Comparison of ENCODE assay signal across 22 mouse cellular contexts in the genomic region with DNA sequence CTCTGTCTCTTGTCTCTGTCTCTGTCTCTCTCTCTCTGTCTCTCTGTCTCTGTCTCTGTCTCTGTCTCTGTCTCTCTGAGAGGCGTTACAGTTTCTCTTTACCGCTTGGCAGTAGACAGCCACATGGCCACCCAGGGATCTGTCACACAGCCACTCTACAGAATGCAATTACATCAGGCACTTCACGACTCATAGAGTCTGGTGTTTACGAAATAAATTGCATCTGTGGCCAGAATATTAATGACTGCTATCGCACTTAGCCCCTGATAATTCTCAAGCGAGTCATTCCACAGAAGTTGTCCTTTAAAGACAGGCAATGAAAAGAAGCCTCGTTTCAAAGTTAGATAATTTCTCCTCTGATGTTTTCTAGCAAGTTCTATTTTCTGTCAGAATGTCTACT.
DNase-seq lines count a peak whose midpoint lies in the region; ATAC-seq lines count a peak whose summit lies in the region.
"Had no signal": no experiment of that assay in that cellular context is flagged by ENCODE, and none has a peak within 500 bp of the region (broad histone marks: within the 10 kb centered on the region; RNA-seq: fewer than 3 reads in every experiment).

No protein-coding gene starts in this region.

- WGBS in forebrain, embryonic 14.5 days = 35% methylated on average over 7 of the region's 7 CpGs
- WGBS in forebrain, embryonic 12.5 days = 53% methylated on average over 7 of the region's 7 CpGs
- WGBS in hindbrain, embryonic 14.5 days = 38% methylated on average over 7 of the region's 7 CpGs
- 82% methylated on average over 7 of the region's 7 CpGs for WGBS in hindbrain, embryonic 11.5 days
- WGBS in midbrain, embryonic 16.5 days = 57% methylated on average over 7 of the region's 7 CpGs

- no peaks in the 10 kb centered on the region for H3K36me3 ChIP-seq in forebrain, embryonic 14.5 days (ENCODE audit: control insufficient read depth, insufficient read depth, low read length)
- no peaks in the 10 kb centered on the region for H3K36me3 ChIP-seq in forebrain, embryonic 12.5 days (replicated peaks)
- H3K36me3 ChIP-seq in hindbrain, embryonic 14.5 days (replicated peaks; ENCODE audit: control insufficient read depth, insufficient read depth) = no peaks in the 10 kb centered on the region
- no peaks in the 10 kb centered on the region for H3K36me3 ChIP-seq in hindbrain, embryonic 11.5 days (ENCODE audit: control insufficient read depth, insufficient read depth, low read length)
- H3K36me3 ChIP-seq in midbrain, embryonic 16.5 days (ENCODE audit: control insufficient read depth, insufficient read depth, low read length) = no peaks in the 10 kb centered on the region
- H3K36me3 ChIP-seq: heart, embryonic 15.5 days; kidney, embryonic 15.5 days; limb, embryonic 13.5 days; liver, embryonic 12.5 days; stomach, embryonic 15.5 days had no signal

- peak; percentile 54; the same call in 1 of the 2 replicates for ATAC-seq in forebrain, embryonic 14.5 days
- ATAC-seq in forebrain, embryonic 12.5 days (ENCODE audit: low FRiP score) = no peak
- ATAC-seq in hindbrain, embryonic 14.5 days (ENCODE audit: low FRiP score) = no peak
- no peak for ATAC-seq in hindbrain, embryonic 11.5 days (ENCODE audit: low FRiP score)
- ATAC-seq in midbrain, embryonic 16.5 days = 0 out of 2 replicates have a peak, but pooled peaks have one; percentile 42
- ATAC-seq in erythroblast, adult 5-6 weeks (replicated peaks; ENCODE audit: low FRiP score, poor library complexity, severe bottlenecking) = no peak
- ATAC-seq: liver, embryonic 12.5 days had no signal

- no peaks in the 10 kb centered on the region for H3K4me1 ChIP-seq in forebrain, embryonic 14.5 days (ENCODE audit: control insufficient read depth, insufficient read depth, low read length)
- peaks cover 4% of the 10 kb centered on the region for H3K4me1 ChIP-seq in forebrain, embryonic 12.5 days
- 0 out of 2 replicates have a peak, but pooled peaks cover 8% of the 10 kb centered on the region for H3K4me1 ChIP-seq in hindbrain, embryonic 14.5 days (replicated peaks; ENCODE audit: control insufficient read depth, insufficient read depth, low read length)
- H3K4me1 ChIP-seq in hindbrain, embryonic 11.5 days (replicated peaks; ENCODE audit: control insufficient read depth, insufficient read depth, low read length) = no peaks in the 10 kb centered on the region
- H3K4me1 ChIP-seq in midbrain, embryonic 16.5 days (ENCODE audit: control insufficient read depth, insufficient read depth, low read length) = no peaks in the 10 kb centered on the region
- H3K4me1 ChIP-seq: heart, embryonic 15.5 days; kidney, embryonic 15.5 days; limb, embryonic 13.5 days; liver, embryonic 12.5 days; stomach, embryonic 15.5 days had no signal

- H3K9ac ChIP-seq in forebrain, embryonic 14.5 days (ENCODE audit: low read length) = no peak overlapping the region
- H3K9ac ChIP-seq in forebrain, embryonic 12.5 days = no peak overlapping the region
- no peak overlapping the region for H3K9ac ChIP-seq in hindbrain, embryonic 14.5 days
- H3K9ac ChIP-seq in hindbrain, embryonic 11.5 days (ENCODE audit: low read depth, low read length) = no peak overlapping the region
- no peak overlapping the region for H3K9ac ChIP-seq in midbrain, embryonic 16.5 days (ENCODE audit: low read depth, low read length)
- H3K9ac ChIP-seq: heart, embryonic 15.5 days; kidney, embryonic 15.5 days; limb, embryonic 13.5 days; liver, embryonic 12.5 days; stomach, embryonic 15.5 days had no signal

- no peaks in the 10 kb centered on the region for H3K9me3 ChIP-seq in forebrain, embryonic 14.5 days (replicated peaks; ENCODE audit: control insufficient read depth, low read length)
- H3K9me3 ChIP-seq in forebrain, embryonic 12.5 days = no peaks in the 10 kb centered on the region
- no peaks in the 10 kb centered on the region for H3K9me3 ChIP-seq in hindbrain, embryonic 14.5 days (ENCODE audit: control insufficient read depth, low read length)
- no peaks in the 10 kb centered on the region for H3K9me3 ChIP-seq in hindbrain, embryonic 11.5 days (ENCODE audit: control insufficient read depth, low read length)
- H3K9me3 ChIP-seq in midbrain, embryonic 16.5 days (replicated peaks; ENCODE audit: control insufficient read depth, low read length, poor library complexity, severe bottlenecking) = no peaks in the 10 kb centered on the region
- H3K9me3 ChIP-seq: heart, embryonic 15.5 days; kidney, embryonic 15.5 days; limb, embryonic 13.5 days; stomach, embryonic 15.5 days had no signal

- H3K27ac ChIP-seq in forebrain, embryonic 14.5 days (ENCODE audit: low read depth, low read length) = no peak overlapping the region
- no peak overlapping the region for H3K27ac ChIP-seq in forebrain, embryonic 12.5 days
- no peak overlapping the region for H3K27ac ChIP-seq in hindbrain, embryonic 14.5 days
- H3K27ac ChIP-seq in hindbrain, embryonic 11.5 days (ENCODE audit: low read depth, low read length) = no peak overlapping the region
- no peak overlapping the region for H3K27ac ChIP-seq in midbrain, embryonic 16.5 days (ENCODE audit: low read length)
- H3K27ac ChIP-seq: heart, embryonic 15.5 days; kidney, embryonic 15.5 days; limb, embryonic 13.5 days; liver, embryonic 12.5 days; stomach, embryonic 15.5 days had no signal

- H3K27me3 ChIP-seq in forebrain, embryonic 14.5 days (replicated peaks; ENCODE audit: control insufficient read depth, insufficient read depth, low read length) = no peaks in the 10 kb centered on the region
- no peaks in the 10 kb centered on the region for H3K27me3 ChIP-seq in forebrain, embryonic 12.5 days
- no peaks in the 10 kb centered on the region for H3K27me3 ChIP-seq in hindbrain, embryonic 14.5 days (ENCODE audit: control insufficient read depth, insufficient read depth, low read length)
- no peaks in the 10 kb centered on the region for H3K27me3 ChIP-seq in hindbrain, embryonic 11.5 days (ENCODE audit: control insufficient read depth, insufficient read depth, low read length)
- no peaks in the 10 kb centered on the region for H3K27me3 ChIP-seq in midbrain, embryonic 16.5 days (ENCODE audit: control insufficient read depth, insufficient read depth, low read depth, low read length)
- H3K27me3 ChIP-seq: heart, embryonic 15.5 days; kidney, embryonic 15.5 days; limb, embryonic 13.5 days; liver, embryonic 12.5 days; stomach, embryonic 15.5 days had no signal

- H3K4me3 ChIP-seq in forebrain, embryonic 14.5 days (ENCODE audit: low read depth, low read length) = no peak overlapping the region
- no peak overlapping the region for H3K4me3 ChIP-seq in forebrain, embryonic 12.5 days (replicated peaks)
- no peak overlapping the region for H3K4me3 ChIP-seq in hindbrain, embryonic 14.5 days (replicated peaks; ENCODE audit: low read length)
- H3K4me3 ChIP-seq in hindbrain, embryonic 11.5 days (ENCODE audit: low read depth, low read length) = no peak overlapping the region
- H3K4me3 ChIP-seq in midbrain, embryonic 16.5 days (ENCODE audit: low read depth, low read length) = no peak overlapping the region
- H3K4me3 ChIP-seq: heart, embryonic 15.5 days; kidney, embryonic 15.5 days; limb, embryonic 13.5 days; liver, embryonic 12.5 days; stomach, embryonic 15.5 days had no signal

- peak; percentile 71 for DNase-seq in forebrain, embryonic 14.5 days (ENCODE audit: low spot score)
- DNase-seq in hindbrain, embryonic 14.5 days (ENCODE audit: low spot score) = peak; percentile 34
- DNase-seq in hindbrain, embryonic 11.5 days (ENCODE audit: low spot score) = no peak
- peak; percentile 19 for DNase-seq in 3T3-L1 (ENCODE audit: low read depth, low spot score)
- DNase-seq: adrenal gland, adult 8-10 months; cerebellum, adult 18-20 months; cerebellum, postnatal 14 days; gastrocnemius, postnatal 36 days; heart, postnatal 36 days; kidney, adult 11 months; kidney, postnatal 36 days; lung, adult 18-20 months; lung, postnatal 10 days; thymus, postnatal 25 days had no signal

- no peak overlapping the region for H3K4me2 ChIP-seq in forebrain, embryonic 14.5 days (ENCODE audit: low read length)
- H3K4me2 ChIP-seq in forebrain, embryonic 12.5 days = no peak overlapping the region
- no peak overlapping the region for H3K4me2 ChIP-seq in hindbrain, embryonic 14.5 days (replicated peaks)
- no peak overlapping the region for H3K4me2 ChIP-seq in hindbrain, embryonic 11.5 days (replicated peaks; ENCODE audit: low read depth, low read length)
- no peak overlapping the region for H3K4me2 ChIP-seq in midbrain, embryonic 16.5 days (ENCODE audit: low read length)
- H3K4me2 ChIP-seq: heart, embryonic 15.5 days; kidney, embryonic 15.5 days; limb, embryonic 13.5 days; liver, embryonic 12.5 days; stomach, embryonic 15.5 days had no signal

Comparison
In these comparisons a context has a peak if more than half of its experiments do, and no peak if none do; other contexts are left out.
1. ATAC-seq: peak in forebrain, embryonic 14.5 days (single experiment) and midbrain, embryonic 16.5 days (single experiment); none in forebrain, embryonic 12.5 days (single experiment), hindbrain, embryonic 14.5 days (single experiment), hindbrain, embryonic 11.5 days (single experiment) and erythroblast, adult 5-6 weeks (single experiment).